Mouse (Mus musculus) erythroid progenitor cell, adult 5-6 weeks (primary cell): ENCODE measurements around the gene Hnrnpc. TPM values are rescaled to one million over a fixed set of nuclear protein-coding genes. Genes with fewer than 3 reads are reported as not detected.
"Not testable (repeated sequence)": the region's sequence is repeated elsewhere in the genome, so short reads cannot be mapped to it uniquely, and the experiment has no call there.

Experiments
- ATAC-seq: replicated peaks from 2 replicates; pipeline ENCODE4 v1.8.0; 2016; ENCODE audit warnings: moderate number of reproducible peaks, mild to moderate bottlenecking, moderate TSS enrichment, inconsistent platforms; ENCODE audit not compliant: poor library complexity, low FRiP score, severe bottlenecking
- total RNA-seq, 2 experiments: library from RNA; stranded (forward) in 1 of 2; stranded (reverse) in 1 of 2; fragments of 150-400 nt in 1 of 2; fragments of 186-747, 209-891 nt in 1 of 2; gene quantifications; 2 replicates each; pipeline versions ENCODE4 v1.2.3 to v1.2.4; 2015 to 2017; ENCODE audit warnings: low replicate concordance in 2 of 2

The Hnrnpc gene
- total RNA-seq, 2 experiments from 2014 or later: 222 to 286 TPM

GRCm38 (mm10) chr14:52105308-52105707 lies 1.5 kb upstream of the Hnrnpc start:
- ATAC-seq: no peak

GRCm38 (mm10) chr14:52104677-52105285 lies 953 bp upstream of the Hnrnpc start:
- no peak for ATAC-seq

- peak; percentile 43 for ATAC-seq
Observed at GRCm38 (mm10) chr14:52103474-52103855, 363 bp downstream of the Hnrnpc start.

- ATAC-seq: no peak
Observed at GRCm38 (mm10) chr14:52101285-52102157, 2.3 kb downstream of the Hnrnpc start.

- ATAC-seq: no peak
Observed at GRCm38 (mm10) chr14:52100170-52100960, 3.5 kb downstream of the Hnrnpc start.

GRCm38 (mm10) chr14:52099563-52099962 lies 4.3 kb downstream of the Hnrnpc start:
- ATAC-seq: no peak

- not testable (repeated sequence) for ATAC-seq
Observed at GRCm38 (mm10) chr14:52098387-52098786, 5.4 kb downstream of the Hnrnpc start.

GRCm38 (mm10) chr14:52097191-52097590 lies 6.6 kb downstream of the Hnrnpc start:
- ATAC-seq: not testable (repeated sequence)

GRCm38 (mm10) chr14:52094533-52094932 lies 9.3 kb downstream of the Hnrnpc start:
- no peak for ATAC-seq

GRCm38 (mm10) chr14:52083083-52083482 lies 20.7 kb downstream of the Hnrnpc start:
- ATAC-seq: no peak

- no peak for ATAC-seq
Observed at GRCm38 (mm10) chr14:52071599-52072137, 32.2 kb downstream of the Hnrnpc start.

- no peak for ATAC-seq
Observed at GRCm38 (mm10) chr14:52066135-52066534, 37.7 kb downstream of the Hnrnpc start.

GRCm38 (mm10) chr14:52061798-52062197 lies 42.0 kb downstream of the Hnrnpc start:
- no peak for ATAC-seq

- ATAC-seq: no peak
Observed at GRCm38 (mm10) chr14:52060800-52061199, 43.0 kb downstream of the Hnrnpc start.

GRCm38 (mm10) chr14:52059982-52060381 lies 43.8 kb downstream of the Hnrnpc start:
- no peak for ATAC-seq

GRCm38 (mm10) chr14:52052720-52053119 lies 51.1 kb downstream of the Hnrnpc start:
- not testable (repeated sequence) for ATAC-seq

- no peak for ATAC-seq
Observed at GRCm38 (mm10) chr14:52045966-52046565, 57.8 kb downstream of the Hnrnpc start.

GRCm38 (mm10) chr14:52044901-52045678 lies 58.7 kb downstream of the Hnrnpc start:
- no peak; the same call in 1 of the 2 replicates for ATAC-seq

GRCm38 (mm10) chr14:52043446-52043845 lies 60.4 kb downstream of the Hnrnpc start:
- ATAC-seq: no peak
